Mouse (Mus musculus) thymus, postnatal 36 days (tissue): ENCODE results near the gene Rest.
A peak's percentile ranks its signal among the peaks of the same experiment; 100 is the strongest.

Experiments
- DNase-seq, 2 experiments: peaks; one replicate each; pipeline ENCODE4 v3.0.0; 2022; ENCODE audit warnings: mixed read lengths in 2 of 2

Rest gene

DNA sequence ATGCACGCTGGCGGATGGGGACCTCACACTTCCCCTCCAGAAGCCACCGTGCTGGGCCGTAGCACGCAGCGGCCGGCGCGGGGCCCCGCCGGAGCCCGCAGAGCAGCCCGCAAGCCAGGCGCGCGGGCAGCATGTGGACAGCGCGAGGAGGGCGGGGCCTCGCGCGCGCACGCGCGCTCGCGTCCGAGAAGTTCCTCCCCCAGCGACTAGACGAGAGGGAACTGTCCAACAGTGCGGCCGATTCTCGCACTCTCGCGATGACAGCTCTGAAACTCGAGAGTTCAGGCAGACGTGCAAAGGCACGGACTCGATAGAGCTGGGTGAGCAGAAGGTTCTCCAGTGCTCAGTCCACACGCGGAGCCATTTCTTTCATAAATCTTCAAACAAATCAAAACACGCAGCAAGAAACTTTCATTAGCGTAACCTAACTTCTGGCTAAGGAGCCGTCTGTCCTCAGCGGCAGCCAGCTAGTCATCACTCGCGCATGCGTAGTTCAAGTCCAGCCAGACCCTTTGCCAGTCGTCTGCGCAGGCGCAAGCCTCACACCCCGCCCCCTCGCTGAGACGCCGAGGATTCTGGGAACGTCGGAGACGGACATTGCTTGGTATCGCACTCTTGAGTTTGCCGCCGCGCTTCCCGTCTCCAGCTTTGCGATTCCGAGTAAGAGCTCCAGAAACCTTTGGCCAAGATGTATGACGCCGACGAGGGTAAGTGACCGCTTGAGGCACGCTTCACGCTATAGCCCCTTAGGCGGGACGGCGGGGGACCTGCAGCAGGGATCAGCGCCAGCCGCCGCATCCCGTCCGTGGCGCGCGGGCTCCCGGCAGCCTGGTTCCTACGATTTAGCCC lies 44.9 kb downstream of the Rest start, which contains the start of the genes Noa1 and Polr2b:
Gene Noa1 (minus strand): TSS at position 161 of the 849 bp plus-strand sequence.
Gene Polr2b (plus strand): TSS at position 224 of the 849 bp plus-strand sequence.
- peak; percentile 98 to 99 for DNase-seq

DNA sequence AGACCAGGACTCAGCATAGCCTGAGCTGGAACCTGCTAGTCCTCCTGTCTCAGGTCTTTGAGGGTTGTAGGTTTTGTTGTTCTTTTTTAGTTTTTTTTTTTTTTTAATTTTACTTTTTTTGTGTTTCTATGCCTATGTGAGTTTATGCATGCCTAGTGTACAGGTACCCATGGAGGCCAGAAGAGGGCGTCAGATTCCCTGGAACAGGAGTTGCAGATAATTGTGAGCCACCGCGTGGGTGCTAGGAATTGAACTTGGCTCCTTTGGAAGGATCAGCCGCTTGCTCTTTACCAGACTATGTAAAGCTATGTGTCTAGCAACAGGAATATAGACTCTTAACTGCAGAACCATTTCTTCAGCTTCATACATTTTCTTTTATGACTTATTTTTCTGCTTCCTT lies 48.9 kb downstream of the Rest start:
- no peak for DNase-seq

DNA sequence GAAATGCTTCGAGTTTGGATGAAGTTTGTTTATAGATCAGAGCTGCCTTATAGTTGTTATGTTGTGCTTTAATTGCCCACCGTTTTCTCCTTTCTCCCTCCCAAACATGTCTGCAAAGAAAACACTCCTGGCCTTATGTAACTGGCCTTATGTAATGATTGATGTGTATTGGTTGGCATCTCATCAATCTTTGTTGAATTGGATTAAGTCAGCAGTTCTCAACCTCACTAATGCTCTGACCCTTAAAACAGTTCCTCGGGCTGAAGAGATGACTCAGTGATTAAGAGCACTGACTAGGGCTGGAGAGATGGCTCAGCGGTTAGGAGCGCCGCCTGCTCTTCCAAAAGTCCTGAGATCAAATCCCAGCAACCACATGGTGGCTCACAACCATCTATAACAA lies 49.7 kb downstream of the Rest start:
- no peak for DNase-seq

DNA sequence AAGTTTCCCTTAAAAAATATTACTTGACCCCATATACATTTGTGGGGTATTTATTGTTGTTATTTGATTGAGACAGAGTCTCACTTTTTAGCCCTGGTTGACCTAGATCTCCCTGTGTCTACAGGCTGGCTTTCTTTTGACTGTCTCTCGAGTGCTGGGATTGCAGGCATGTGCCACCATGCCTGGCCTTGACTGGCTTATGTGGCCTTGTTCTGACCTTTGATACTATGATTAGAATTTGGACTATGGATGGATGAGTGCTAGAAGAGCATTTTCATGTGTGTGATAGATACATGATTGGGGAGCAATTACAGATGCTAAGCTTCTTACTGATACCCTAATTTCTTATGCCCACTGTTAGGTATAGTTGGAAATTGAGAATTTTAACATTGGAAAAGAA lies 59.6 kb downstream of the Rest start:
- no peak for DNase-seq

DNA sequence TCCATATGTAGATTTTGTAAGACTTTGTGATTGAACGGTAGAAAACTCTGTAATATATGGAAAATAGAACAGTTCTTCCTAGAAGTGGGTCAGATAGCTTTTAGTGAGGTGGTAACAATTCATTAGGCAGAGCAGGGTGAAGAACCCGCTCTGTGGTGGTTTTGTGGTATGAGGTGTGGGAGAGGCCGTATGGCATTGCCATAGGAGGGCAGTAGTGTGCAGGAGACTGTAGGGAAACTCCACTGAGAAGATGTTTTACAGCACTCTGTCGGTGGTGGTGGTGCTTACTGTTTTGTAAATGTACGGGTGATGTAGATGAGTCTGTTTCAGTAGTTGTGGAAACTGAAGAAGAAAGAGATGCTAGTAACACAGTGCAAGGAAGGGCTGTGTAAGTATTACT lies 64.9 kb downstream of the Rest start:
- DNase-seq, result no peak
